Mouse (Mus musculus): ENCODE measurements around the gene Irgc1.
A peak's percentile ranks its signal among the peaks of the same experiment; 100 is the strongest.

Irgc1 gene

GRCm38 (mm10) chr7:24472442-24472841 is 20.3 kb upstream of the Irgc1 start:
- DNase-seq (ENCODE audit: low spot score), result no peak

DNA sequence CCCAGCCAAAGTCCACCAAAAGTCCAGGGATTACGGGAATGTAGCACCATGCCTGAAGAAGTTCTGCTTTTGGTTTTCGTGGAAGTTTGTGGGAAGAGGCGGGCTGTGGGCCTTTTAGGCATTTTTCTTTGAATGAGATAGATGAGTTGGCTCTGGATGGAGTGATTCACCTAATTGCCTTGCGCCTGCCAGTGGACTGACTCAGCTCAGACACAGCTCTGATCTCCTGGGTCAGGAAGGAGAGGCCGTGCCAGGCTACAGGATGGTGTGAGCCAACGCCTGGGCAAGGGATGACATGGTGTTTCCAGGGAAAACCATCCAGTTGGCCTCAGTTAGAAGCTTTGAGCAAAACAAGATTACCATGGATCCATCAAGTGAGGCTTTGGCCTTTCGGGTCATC is 18.3 kb upstream of the Irgc1 start:
- peak; percentile 87 for DNase-seq (ENCODE audit: low spot score)

- DNase-seq (ENCODE audit: low spot score), result no peak
These were observed 17.0 kb upstream of the Irgc1 start for GRCm38 (mm10) chr7:24469126-24469525.

- DNase-seq (ENCODE audit: low spot score), result no peak
These were observed 15.8 kb upstream of the Irgc1 start for GRCm38 (mm10) chr7:24467886-24468285.

DNA sequence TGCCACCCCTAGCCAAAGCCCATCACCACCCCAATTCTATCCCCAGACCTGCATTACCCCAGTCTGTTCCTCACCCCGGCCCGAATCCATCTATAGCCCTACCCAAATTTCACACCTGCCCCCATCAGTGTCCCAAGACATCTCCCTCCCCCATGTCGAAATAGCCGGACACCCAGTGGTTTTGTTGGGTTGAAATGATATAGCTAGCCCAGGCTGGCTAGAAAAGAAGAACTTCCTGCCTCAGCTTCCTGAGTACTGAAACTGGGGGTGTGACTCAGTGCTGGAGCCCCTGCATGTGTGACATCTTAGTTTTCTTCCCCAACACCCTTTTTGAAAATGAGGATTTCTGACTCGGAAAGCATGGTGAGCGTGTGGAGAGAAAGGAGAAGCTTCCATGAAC is 14.7 kb upstream of the Irgc1 start:
- no peak for DNase-seq (ENCODE audit: low spot score)

- DNase-seq (ENCODE audit: low spot score), result peak; percentile 47
These were observed 10.6 kb upstream of the Irgc1 start, which contains the start of gene Plaur for GRCm38 (mm10) chr7:24462388-24463319. TSS of gene Plaur (plus strand) at chr7:24462484.

DNA sequence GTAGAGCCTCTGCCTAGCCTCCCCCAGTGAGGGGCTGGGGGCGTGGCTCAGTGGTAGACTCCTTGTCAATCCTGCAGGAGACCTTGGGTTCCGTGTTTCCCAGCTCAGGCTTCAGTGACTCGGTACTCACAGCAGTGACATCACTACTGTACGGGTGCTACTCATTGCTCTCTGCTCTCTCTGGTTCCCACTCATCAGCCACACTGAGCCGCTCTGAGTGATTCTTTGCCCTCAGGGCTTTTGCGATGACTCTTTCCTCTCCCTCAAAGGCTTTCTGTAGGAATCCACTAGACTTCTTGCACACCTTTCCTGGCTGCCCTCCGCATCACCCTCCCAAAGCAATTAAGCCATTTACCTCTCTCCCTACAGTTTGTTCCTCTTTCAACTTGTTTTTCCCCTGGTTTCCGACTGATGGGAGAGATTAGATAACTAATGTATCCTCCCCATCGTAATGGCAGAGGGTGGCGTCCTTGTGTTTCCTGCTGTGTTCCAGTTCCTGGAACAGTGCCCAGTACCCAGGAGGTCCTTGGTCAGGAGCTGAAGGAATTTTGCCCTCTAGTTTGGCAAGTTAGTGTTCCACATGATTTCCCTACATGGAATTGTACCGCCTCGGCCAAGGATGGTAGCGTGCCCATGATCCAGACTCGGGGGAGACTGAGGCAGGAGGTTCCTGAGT is 9.4 kb upstream of the Irgc1 start:
- DNase-seq (ENCODE audit: low spot score), result peak; percentile 40

DNA sequence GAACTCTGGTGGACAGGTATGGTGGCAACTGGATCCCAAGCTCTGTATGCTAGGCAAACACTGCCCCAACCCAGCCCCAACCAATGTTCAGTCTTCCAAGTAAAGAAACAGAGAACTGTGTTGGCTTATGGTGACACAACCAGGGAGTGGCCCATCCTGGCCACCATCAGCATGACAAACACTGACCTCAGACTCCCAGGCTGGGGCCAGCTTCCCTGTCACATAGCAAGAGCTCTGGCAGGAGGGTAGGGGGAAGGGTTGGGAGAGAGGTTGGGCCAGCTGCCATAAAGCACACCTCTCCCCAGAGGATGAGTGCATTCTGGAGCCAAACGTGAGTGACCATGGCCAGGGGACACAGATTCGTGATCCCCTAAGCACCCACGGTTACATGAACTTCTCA is 7.7 kb upstream of the Irgc1 start:
- no peak for DNase-seq (ENCODE audit: low spot score)

- DNase-seq (ENCODE audit: low spot score), result no peak
These were observed 7.3 kb upstream of the Irgc1 start for GRCm38 (mm10) chr7:24459440-24459839.

DNA sequence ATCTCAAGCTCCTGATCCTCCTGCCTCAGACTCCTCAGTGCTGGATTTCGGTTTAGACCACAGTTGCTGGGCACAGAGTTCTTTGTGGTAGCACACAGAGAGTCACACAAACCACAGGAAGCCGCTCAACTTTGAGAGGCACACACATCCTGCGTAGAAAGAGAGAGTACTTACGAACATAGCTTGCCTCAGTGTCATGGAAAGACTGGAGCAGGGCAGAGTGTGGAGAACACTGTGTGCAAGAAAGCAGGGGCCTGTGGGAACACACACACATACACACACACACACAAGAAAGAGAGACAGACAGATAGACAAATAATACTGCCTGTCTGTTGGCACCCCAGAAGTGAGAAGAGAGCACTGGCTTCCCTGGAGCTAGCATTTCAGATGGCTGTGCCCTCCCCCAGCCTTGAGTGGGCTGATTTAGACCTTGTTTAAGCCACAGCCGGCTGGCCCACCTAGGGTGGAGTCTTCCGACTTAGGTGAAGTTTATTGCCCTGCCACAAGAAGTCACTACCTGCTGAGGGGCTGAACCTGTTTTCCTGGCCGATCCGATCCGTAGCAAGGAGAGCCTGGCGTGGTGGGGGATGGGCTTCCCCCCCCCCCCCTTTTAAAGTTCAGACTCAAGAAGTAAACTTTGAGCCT is 5.8 kb upstream of the Irgc1 start:
- no peak for DNase-seq (ENCODE audit: low spot score)

DNA sequence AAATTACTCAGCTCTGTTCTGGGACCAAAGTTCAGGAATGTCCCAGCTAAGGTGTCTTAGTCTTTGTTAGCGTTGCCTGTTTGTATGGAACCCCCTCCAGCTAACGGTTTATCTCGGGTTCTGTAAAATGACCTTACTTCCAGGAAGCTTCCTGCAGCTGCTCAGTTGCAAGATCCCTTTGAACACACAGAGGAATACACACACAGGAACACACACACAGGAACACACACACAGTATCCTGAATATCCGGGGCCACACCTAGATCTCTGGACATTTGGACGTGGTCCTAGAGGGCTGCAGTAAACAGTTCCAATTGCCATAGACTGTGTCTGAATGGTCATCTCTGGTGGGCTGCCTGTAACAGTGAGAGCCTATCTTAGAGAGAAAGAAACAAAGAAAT is 3.6 kb upstream of the Irgc1 start:
- DNase-seq (ENCODE audit: low spot score), result no peak

DNA sequence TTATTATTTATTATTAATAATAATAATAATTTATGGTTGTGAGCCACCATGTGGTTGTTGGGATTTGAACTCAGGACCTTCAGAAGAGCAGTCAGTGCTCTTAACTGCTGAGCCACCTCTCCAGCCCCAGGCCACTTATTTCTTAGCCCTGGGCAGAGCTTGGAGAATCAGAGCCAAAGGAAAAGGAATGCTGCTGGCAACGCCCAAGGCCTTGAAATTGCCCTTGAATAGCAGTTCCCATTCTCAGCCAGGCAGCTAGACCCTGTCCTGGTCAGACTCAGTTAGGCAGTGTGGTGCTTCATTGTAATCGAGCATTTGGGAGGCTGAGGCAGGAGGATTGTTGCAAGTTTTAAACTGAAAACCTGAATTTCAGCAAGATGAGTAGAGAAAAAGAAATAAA is 2.1 kb upstream of the Irgc1 start:
- DNase-seq (ENCODE audit: low spot score), result no peak

DNA sequence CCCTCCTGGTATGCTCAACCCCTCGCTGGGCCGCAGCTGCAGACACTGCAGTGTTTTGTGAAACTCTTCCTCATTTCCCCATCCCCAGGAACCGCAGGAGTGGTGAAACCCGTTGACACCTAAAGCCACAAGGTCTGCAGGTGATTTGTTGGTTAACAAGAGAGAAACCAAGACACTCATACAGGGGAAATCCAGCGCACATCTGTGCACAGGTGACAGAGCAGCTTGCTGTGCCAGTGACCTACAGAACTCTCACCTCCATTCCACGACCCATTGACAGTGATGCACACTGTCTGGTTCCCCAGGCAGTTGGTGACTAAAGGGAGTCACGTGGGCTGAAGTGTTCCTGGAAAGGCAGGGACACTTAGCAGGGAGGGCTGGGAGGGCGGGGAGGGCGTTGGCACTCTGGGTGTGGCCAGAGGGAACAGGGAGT is 1.5 kb downstream of the Irgc1 start:
- DNase-seq (ENCODE audit: low spot score), result no peak

DNA sequence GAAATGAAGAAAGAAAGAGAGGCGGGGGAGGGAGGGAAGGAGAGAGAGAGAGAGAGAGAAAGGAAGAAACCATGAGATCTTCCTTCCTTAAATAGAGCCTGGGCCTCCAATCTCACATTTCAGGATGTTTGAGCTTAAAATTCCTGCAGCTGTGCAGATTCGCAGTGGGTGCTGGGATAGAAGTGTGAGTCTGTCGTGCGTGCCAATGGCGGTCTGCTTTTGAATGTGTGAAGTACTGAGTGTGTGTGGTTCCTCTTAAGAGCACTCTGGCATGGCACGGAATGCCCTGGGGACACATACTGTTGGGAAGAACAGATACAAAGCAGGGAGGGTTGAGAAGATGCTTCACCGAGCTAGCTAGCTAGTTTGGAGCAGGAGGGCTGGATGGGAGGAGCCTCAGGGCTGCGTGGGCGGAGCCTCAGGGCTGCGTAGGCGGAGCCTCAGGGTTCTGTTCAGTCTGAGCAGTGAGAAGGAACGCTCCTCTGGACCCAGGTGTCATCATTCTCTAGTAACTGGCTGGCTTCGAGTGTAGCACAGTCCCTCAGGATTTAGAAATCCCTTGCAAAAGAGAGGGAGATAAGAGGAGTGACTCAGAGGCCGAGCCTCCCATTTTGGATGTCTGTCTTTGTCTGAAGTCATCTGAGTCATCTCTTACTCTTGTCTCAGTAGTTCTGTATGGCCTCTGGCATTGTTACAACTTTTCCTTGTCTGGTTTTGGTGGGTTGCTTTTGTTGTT is 3.1 kb downstream of the Irgc1 start:
- peak; percentile 83 for DNase-seq (ENCODE audit: low spot score)

GRCm38 (mm10) chr7:24446697-24447340 is 5.3 kb downstream of the Irgc1 start:
- no peak for DNase-seq (ENCODE audit: low spot score)

DNA sequence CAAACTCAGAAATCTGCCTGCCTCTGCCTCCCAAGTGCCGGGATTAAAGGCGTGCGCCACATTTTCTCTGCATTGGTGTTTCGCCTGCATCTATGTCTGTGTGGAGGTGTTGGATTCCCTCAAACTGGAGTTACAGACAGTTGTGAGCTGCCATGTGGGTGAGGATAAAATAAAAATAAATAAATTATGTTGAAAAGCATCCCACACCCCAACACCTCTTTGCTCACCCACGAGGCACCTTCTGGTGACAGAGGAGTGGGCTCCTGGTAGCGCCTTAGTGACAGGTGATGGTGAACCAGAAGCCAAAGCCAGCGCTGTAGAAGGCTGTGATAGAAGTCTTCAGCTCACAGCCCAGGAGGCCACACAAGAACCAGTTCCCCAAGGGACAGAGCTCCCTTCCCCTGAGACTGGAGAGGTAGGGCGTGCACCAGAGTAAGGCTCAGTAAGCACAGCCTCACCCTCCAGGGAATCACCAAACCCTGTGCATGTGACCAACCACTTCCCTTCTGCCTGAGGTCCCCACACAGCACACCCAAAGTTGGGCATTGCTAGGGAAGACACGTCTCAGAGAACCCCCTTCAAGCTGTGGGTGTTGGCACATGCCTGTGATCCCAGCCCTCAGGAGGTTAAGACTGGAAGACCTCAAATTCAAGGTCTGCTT is 6.7 kb downstream of the Irgc1 start:
- DNase-seq (ENCODE audit: low spot score), result no peak

- no peak for DNase-seq (ENCODE audit: low spot score)
These were observed 9.8 kb downstream of the Irgc1 start for GRCm38 (mm10) chr7:24442313-24442712.

DNA sequence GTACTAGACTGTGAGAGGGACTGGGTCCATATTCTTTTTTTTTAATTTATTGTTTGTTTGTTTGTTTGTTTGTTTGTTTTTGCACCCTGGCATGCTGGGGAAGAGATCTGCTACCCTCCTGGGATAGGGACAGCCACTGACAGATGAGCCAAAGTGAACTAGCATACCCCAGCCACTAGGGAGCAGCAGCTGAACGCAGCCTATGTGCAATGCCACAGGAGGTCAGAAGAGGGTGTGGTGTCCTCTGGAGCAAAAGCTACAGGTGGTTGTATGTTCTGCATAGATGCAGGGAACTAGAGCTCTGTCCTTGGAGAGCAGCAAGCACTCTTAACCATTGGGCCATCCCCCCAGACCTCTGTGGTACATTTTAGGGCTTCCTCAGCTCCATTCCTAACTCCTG is 10.3 kb downstream of the Irgc1 start:
- DNase-seq (ENCODE audit: low spot score), result peak; percentile 84

- DNase-seq (ENCODE audit: low spot score), result no peak
These were observed 12.2 kb downstream of the Irgc1 start for GRCm38 (mm10) chr7:24439891-24440290.

DNA sequence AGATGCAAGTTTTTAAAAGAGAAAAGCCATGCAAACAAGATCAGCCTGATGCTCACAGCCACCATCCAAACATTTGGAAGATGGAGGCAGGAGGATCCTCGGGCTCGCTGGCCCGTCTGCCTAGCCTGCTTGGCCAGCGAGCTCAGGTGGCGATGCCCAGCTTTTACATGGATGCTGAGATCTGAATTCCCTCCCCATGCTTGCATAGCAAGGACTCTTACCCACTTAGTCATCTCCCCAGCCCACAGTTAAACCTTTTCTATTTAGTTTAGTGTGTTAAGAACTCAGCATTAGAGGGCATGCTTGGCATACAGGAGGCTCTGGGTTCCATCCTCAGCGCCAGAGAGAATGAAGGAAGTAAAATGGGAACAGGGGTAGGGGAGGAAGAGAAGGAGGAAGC is 12.9 kb downstream of the Irgc1 start:
- no peak for DNase-seq (ENCODE audit: low spot score)

GRCm38 (mm10) chr7:24437981-24438380 is 14.1 kb downstream of the Irgc1 start:
- DNase-seq (ENCODE audit: low spot score), result no peak
